Mouse (Mus musculus) gastrocnemius, postnatal 14 days (tissue): Measurements from ENCODE around the gene 3110040M04Rik. TPM values are rescaled to one million over a fixed set of nuclear protein-coding genes. Genes with fewer than 3 reads are reported as not detected.
"Not testable (repeated sequence)": the region's sequence is repeated elsewhere in the genome, so short reads cannot be mapped to it uniquely, and the experiment has no call there.

ENCODE experiments used
- DNase-seq: peaks from one replicate; pipeline ENCODE4 v3.0.0; 2021; ENCODE audit warnings: mixed read lengths
- intact Hi-C: fragments of 180-260 bp; cut with DNase I; formaldehyde crosslinking; loops from one replicate; pipeline ENCODE4 v1.15.1; 2025; ENCODE audit warnings: low total_unique reads
- long read RNA-seq, 2 experiments: library from polyadenylated mRNA; stranded (forward); transcript quantifications; one replicate each; pipeline ENCODE4 v2.0.0; 2021
- total RNA-seq, 2 experiments: library from RNA; stranded (reverse); gene quantifications; 2 replicates each; pipeline ENCODE4 v1.2.3; 2021

The 3110040M04Rik gene
- total RNA-seq = not detected
- long read RNA-seq, experiment 1 = 0 reads
- long read RNA-seq, experiment 2 = 0 reads

DNA sequence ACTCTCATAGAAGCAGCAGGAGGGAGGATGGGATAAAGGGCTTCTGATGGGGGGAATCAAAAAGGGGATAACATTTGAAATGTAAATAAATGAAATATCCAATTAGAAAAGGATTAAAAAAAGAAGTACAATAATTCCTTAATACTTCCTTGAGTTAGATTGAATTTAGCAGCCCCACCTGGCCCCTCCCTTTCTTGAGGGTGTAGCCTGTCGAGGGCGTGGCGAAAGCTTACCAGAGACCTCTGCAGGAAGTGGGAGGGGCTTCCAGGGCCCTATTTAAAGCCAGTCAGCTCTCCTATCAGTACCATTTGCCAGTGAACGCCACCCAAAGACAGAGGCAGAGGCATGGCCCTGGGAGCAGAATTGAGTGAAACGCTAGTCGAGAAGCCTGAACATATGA, at the start of gene 3110040M04Rik:
TSS of gene 3110040M04Rik (plus strand) at position 304 of the 400 bp plus-strand sequence.
- DNase-seq, intact Hi-C loops: not testable (repeated sequence)

DNA sequence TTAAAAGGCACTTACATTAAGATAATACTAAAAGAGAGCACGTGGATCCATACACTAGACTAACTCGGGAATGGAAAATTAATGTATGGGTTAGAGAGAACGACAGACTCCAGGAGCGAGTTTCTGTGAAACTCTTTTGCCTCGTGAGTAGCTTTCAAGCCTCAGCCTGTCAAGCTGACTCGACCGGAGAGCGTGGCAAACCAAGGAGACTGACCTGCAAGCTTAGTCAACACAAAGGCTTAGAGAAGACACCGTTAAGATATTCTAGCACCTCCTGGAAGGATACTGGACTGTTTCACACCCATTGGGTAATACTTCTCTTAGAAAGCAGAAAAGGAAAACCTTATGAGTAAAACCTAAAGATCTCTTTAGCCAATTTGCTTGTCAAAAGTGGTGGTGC, 49.8 kb upstream of the 3110040M04Rik start:
- intact Hi-C loops, DNase-seq: not testable (repeated sequence)

DNA sequence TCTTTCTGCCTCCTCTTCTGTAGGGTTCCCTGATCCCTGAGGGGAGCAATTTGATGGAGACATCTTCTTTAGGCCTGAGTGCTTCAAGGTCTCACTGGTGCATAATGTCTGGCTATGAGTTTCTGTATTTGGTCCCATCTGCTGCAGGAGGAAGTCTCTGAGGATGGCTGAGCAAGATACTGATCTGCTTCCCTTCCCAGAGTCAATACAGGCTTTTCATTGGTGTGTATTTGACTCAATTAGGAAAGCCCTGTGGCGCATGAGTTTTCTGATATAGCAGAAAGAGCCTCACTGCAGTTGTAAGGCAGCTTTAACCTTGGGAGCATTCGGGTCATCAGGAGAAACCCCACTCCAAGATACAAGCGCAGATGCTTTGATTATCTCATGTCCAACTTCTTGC, 47.8 kb upstream of the 3110040M04Rik start:
- DNase-seq = no peak
- intact Hi-C loops = no loop called here

DNA sequence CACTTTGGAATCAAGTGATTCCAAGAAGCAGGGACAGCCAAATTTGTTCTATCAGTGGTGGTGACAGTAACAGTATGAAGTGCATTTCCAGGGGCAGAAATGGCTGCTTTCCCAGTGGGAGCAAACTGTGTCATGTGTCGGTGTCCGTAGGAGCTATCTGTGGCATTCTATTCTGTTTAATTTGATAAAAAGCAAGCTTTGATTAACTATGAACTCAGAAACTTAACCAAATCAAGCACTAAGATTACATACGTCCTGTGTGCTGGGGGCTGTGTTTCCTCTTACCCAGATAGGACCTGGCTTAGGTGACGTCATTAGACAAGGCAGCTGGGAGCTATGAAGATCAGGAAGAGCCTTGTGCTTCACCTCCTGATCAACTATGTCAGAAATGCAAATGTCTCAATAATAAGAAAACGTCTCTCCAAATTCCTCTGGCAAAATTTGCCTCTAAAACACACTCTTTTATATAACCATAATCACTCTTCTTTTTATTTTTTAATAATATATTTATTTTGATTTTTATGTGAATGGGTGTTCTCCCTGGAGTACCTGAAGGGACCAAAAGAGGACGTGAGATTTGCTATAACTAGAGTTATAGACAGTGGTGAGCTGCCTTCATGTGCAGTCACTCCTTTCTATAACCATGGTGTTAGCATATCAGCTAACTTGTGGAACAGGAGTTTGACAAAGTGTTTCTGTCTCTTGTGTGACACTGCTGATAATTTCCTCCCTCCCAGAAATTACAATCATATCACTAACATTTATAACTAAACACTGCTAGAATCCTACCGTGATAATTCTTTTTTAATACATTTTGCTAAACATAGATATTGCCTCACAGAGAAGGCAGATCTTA, 46.9 kb upstream of the 3110040M04Rik start:
- intact Hi-C loops = no loop called here
- no peak for DNase-seq

DNA sequence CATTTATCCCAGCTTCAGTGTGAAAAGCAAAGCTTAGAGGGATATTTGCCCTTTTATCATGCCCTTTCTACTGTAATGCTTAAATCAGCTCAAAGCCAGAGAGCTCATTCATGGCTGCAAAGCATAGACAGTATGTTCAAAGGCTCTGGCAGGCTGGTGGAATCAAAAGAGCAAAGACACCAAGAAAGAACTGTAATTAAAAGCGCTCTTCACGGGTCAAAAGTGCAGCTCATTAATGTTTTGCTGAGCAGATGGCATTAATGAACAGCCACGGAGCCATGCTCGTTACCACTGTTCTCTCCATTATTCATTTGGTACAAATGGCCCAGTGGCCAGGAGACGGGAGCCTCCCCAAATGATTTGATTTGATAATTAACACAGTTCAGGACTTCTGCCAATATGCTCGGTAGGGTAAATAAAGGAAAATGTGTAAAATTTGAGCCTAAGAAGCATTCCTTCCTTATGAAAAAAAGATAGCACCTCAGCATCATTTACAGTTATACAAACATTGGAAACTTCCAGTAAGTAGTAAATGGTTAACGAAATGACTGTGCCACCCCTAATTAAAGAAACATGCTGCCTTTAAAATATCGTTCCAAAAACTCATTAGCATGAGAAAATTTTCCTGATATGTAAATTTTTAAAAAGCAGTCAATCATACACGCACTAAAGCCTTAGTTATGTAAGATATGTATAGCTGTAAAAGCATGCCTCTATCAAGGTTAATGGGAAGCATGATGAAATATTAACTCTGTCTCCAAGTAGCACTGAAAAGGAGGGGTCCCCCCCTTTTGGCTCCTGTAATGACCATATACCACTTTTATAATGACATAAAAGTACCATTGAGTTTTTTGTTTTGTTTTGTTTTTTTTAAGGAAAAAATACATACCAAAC, 45.7 kb upstream of the 3110040M04Rik start:
- intact Hi-C loops = no loop called here
- no peak for DNase-seq

DNA sequence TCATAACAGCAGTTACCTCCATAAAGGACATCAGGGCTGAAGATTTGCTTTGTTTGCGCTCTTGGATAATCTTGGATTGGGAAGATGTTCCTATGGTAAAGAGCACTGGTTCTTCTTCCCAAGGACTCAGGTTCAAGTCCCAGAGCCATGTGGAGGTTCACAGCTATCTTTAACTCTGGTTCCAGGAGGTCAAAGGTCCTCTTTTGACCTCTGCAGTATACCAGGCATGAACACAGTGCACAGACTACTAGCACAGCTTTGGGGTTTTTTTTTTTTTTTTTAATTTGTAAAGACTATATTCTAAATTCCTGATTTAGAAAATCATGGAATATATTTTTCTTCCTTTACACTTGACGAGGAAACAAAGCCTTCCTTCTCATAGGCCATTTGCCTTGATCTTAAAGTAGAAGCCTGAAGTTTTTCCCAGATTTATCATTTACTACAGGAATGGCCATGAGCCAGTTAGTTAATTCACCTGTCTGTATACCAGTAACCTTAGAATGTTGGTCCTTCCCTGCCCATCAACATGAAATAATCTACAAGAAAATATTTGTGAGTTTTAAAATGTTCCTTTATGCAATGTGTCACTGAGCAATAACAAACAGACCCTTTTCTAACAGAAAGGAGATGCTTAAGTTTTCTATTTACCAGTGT, 44.9 kb upstream of the 3110040M04Rik start:
- intact Hi-C loops = no loop called here
- DNase-seq = no peak

DNA sequence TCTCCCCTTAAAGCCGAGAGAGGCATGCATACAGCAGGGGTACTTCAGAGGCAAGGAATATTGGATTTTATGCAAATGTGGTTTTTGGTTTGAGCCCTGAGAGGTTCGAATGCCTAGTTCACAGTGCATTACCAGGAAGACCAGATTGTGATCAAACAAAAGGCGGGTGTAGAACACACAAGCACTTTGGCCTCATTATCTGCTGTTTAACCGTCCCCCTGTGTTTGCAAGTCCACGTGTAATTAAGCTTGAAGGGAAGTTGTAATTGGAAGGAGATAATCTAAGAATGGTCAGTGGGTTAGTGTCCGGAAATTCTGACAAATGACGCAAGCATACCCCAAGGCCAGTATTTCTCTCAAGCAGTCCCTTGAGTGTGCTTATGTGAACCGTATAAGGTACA, 37.9 kb upstream of the 3110040M04Rik start:
- intact Hi-C loops = no loop called here

DNA sequence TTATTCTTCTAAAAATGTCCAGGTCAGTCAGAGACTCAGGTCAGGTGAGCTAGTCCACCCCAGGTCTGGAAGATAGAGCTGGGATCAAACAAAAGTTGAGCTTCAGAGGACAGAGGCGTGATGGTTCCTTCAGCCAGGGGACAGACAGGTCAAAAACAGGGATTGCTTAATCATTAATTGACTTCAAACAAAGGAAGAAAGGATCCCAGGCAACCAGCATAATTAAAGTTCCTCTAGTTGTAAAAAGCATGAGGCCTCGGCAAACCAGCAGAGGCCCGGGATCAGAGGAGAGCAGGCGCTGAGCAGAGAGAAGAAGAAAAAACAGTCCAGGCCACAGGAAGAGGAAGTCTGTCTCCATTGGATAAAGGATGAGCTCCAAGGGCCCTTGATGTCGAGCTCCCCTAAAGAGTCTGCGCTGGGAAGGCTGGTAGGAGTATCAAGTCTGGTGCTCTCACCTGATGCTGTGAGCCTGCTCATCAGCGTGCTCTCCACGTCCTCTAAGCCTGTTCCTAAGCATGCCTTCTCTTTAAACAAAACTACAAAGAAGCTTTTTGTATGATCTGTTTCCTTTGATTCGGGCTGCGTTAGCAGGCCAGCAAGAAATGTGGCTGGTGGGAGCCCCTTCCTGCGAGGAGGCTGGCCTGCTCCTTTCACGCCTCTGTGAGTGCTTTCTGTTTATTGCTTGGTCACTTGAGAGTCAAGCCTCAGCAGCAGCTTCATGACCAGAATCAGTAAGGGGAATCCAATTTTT, 36.4 kb upstream of the 3110040M04Rik start:
- intact Hi-C loops = no loop called here

More for the DNA sequence above, 37.9 kb upstream of the 3110040M04Rik start:
- no peak for DNase-seq

DNA sequence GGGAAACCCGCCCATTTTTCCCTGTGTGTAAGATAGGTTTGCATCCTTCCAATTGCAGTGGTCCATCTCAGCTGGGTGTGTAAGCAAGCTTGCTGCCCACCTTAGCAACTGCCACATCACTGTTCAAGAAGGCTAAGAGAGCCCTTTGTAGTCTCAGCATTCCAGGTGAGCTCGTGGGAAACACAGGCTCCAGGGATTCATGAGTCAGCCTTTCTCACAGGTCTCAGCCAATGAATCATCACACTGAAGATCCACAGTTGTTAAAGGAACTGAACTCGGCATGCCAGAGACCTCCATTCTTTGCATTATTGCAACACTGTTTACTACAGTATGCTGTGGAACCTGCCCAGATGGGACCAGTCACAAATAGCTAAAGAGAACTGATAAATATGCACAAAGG, 35.3 kb upstream of the 3110040M04Rik start:
- intact Hi-C loops = no loop called here

More for the DNA sequence above, 36.4 kb upstream of the 3110040M04Rik start:
- no peak for DNase-seq

DNA sequence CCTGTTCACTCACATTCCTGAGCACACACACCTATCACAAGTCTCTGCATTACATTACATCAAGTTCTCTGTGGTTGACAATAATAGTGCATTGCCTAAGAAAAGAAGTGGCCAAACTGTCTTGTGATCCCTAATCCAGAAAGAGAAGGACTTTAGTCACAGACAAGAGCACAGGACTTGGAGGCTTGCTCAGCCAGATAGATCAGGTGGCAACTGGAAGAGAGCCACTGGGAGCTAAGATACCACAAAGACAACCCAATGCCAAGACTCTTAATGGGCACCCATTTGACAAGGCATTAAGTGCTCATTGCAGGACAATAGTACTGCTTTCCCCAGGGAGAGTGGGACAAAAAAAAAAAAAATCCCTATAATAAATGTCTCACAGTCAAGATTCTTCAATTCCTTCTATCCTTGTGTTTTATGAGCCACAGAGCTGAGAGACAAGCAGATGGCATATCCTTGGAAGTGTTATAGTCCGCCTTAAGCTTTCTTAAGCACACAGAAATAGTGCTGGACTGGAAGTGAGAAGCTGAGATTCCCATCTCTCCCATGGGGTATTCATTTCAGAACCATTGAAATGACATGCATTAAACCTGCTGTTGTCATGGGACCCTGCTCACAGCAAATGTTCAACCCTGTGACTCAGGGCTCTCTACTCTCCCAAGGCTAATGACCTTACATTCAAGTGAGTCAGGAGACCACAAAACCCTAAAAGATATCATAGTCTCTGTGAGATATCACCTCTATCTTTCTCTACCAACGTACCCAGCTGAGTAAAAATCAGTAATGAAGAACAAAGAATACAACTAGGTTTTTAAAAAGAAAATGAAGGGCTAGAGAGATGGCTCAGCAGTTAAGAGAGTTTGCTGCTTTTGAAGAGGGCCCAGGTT, 32.1 kb upstream of the 3110040M04Rik start:
- intact Hi-C loops = no loop called here
- DNase-seq = no peak

More for the DNA sequence above, 35.3 kb upstream of the 3110040M04Rik start:
- no peak for DNase-seq

DNA sequence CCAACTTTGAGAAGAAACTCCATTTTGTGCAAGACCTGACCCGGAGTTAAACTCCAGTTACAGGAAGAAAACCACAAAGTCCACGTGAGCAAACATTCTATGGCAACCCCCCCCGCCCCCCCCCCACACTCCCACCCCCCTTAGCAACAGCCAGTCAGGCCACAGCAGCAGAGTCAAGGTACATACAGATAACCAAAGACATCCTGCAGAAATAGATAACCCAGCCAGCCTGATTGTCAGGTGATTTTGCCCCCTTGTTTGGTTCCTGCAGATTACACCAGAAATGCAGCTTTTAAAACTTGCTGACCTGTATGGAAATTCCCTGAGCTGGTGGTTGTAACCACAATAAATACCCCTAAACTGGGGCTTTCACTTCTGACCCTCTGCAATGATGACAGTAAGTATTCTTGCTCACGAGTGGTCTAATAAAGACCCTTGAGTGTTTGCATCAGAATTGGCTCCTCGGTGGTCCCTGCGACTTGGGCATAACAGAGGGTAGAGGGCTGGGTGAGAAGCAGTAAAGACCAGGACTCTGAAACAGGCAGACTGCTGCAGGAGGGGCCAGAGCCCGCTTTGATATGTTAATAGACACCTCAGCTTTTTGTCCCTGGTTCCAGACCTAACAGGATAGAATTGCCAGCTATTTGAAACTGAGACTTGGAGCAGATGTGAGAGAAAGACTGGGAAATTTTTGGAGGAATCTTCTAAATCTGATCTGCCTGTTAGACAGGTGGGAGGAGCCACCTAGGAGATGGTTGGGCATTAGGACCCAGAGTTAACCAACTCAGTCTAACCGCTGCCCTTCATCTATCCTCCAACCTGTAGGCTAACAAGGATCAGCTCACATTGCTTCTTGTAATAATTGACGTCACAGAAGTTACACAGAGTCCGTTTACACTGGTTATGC, 26.6 kb upstream of the 3110040M04Rik start:
- DNase-seq = no peak
- intact Hi-C loops = no loop called here

DNA sequence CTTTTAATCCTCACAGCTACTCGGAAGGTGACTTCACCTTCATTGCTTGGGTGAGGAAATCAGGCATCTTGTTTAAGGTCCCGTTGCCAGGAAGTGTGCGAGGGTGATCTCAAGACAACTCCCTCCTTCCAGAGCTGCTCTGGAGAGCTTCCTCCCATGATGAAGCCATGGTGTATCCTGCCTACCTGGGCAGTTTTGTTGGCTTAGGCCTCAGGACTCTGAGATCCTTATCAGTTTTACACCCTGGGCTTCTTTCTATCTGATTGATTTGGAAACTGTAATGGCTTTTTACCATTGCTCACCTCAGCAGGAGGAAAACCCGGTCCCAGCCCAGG, 26.0 kb upstream of the 3110040M04Rik start:
- intact Hi-C loops = no loop called here
- no peak for DNase-seq

DNA sequence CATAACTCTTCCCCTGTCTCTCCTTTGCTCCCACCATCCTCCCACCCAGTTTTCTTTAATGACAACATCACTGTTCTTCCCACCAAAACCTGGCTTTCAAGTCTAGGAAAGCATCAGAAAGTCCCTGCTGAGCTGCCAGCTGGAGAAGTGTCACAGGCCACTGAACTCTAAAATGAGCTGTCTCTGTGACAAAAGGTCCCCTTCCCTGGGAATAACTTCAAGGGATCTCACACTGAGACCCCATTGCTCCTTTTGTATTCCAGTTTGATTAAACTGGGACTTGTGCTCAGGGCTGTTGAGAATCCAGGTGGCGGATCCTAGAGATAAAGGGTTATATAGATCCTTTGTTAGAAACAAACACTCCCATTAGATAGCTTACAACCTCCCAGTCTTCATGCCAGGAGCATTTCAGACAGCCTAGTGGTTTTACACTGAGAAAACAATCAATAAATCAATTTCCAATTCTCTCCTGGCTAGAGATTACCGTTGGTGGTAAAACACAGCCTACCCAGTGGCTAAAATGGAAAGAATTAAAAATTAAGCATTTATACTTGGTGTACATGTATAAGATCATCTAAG, 25.3 kb upstream of the 3110040M04Rik start:
- intact Hi-C loops = no loop called here
- no peak for DNase-seq

DNA sequence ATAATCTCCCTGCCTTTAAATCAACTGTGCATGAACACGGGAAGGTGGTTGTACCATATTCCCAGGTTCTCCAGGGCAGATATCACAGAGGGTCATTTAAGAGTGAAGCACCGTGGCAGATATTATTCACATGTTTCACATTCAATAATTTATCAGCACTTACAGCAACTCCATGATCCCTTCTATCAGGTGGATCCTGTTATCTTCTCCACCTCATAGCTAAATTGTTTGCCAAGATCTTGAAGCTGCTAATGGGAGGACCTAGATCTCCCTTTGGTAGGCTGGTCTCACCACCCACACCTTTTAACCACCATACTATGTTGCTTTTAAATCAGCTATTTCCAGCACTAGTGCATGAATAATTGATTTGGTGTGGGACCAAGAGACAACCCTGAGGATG, 23.8 kb upstream of the 3110040M04Rik start:
- intact Hi-C loops = no loop called here
- no peak for DNase-seq

DNA sequence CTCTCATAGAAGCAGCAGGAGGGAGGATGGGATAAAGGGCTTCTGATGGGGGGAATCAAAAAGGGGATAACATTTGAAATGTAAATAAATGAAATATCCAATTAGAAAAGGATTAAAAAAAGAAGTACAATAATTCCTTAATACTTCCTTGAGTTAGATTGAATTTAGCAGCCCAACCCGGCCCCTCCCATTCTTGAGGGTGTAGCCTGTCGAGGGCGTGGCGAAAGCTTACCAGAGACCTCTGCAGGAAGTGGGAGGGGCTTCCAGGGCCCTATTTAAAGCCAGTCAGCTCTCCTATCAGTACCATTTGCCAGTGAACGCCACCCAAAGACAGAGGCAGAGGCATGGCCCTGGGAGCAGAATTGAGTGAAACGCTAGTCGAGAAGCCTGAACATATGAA, 21.7 kb upstream of the 3110040M04Rik start, which contains the start of gene Gm47985:
TSS of gene Gm47985 (plus strand) at position 272 of the 400 bp plus-strand sequence.
- DNase-seq, intact Hi-C loops: not testable (repeated sequence)

DNA sequence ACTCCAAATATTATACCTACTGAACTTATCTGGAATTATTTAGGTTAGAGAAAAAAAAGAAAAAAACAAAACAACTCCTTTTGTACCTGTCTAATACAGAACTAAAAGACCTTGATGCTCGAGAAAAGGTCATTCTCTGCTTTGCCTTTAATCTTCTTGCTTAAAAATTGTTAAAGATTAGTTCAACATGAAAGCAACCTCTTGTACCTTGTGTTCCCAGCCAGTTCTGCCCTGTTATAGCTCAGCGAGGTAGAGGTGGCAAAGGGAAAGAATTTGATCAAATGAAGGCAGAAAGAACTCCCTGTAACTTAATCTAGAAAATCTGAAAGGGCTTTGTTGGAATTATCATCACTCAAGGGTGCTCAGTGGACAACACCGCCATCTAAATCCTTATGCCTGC, 17.7 kb upstream of the 3110040M04Rik start:
- intact Hi-C loops, DNase-seq: not testable (repeated sequence)
